Mouse (Mus musculus) midbrain, embryonic 16.5 days (tissue): Measurements from ENCODE around the gene Nod1. TPM values are rescaled to one million over a fixed set of nuclear protein-coding genes. Genes with fewer than 3 reads are reported as not detected.
A peak's percentile ranks its signal among the peaks of the same experiment; 100 is the strongest.

Experiments
- ATAC-seq: fragments of 200-750 bp; cut with Nextera tagmentation; 2 replicates; pipeline ENCODE4 v1.8.0; 2017; ENCODE audit warnings: moderate TSS enrichment
- H3K27ac ChIP-seq: fragments of 300-500 bp; sonication (generic); 2 replicates; pipeline ENCODE4 v1.5.1; 2014; ENCODE audit warnings: mild to moderate bottlenecking, low read length, mixed read lengths
- H3K27me3 ChIP-seq: fragments of 300-500 bp; sonication (generic); 2 replicates; pipeline ENCODE4 v1.6.1; 2014; ENCODE audit warnings: low read depth, low read length, mixed read lengths; ENCODE audit not compliant: control insufficient read depth, insufficient read depth
- H3K36me3 ChIP-seq: fragments of 300-500 bp; sonication (generic); 2 replicates; pipeline ENCODE4 v1.6.1; 2014; ENCODE audit warnings: mild to moderate bottlenecking, low read length, moderate library complexity, mixed read lengths; ENCODE audit not compliant: control insufficient read depth, insufficient read depth
- H3K4me1 ChIP-seq: fragments of 300-500 bp; sonication (generic); 2 replicates; pipeline ENCODE4 v1.6.1; 2014; ENCODE audit warnings: mild to moderate bottlenecking, low read length, mixed read lengths; ENCODE audit not compliant: control insufficient read depth, insufficient read depth
- H3K4me2 ChIP-seq: fragments of 300-500 bp; sonication (generic); 2 replicates; pipeline ENCODE4 v1.6.1; 2014; ENCODE audit warnings: mild to moderate bottlenecking, low read length, mixed read lengths
- H3K4me3 ChIP-seq: fragments of 300-500 bp; sonication (generic); 2 replicates; pipeline ENCODE4 v1.5.1; 2014; ENCODE audit warnings: low read depth, mild to moderate bottlenecking, low read length, moderate library complexity, mixed read lengths
- H3K9ac ChIP-seq: fragments of 300-500 bp; sonication (generic); 2 replicates; pipeline ENCODE4 v1.6.1; 2014; ENCODE audit warnings: low read depth, low read length, mixed read lengths
- H3K9me3 ChIP-seq: fragments of 300-500 bp; sonication (generic); replicated peaks from 2 replicates; pipeline ENCODE4 v1.6.1; 2014; ENCODE audit warnings: mild to moderate bottlenecking, low read length, mixed read lengths; ENCODE audit not compliant: control insufficient read depth, poor library complexity, severe bottlenecking
- WGBS: fragments of 180-500 bp; shearing (Covaris S2); extraction: QIAGEN DNeasy Blood & Tissue Kit; methylation state at CpG from one replicate; pipeline ENCODE4 v1.1.7; 2014; 5-methylcytosine and 5-hydroxymethylcytosine counted together
- polyA plus RNA-seq: library from polyadenylated mRNA; unstranded; fragments of >200 nt; fragmentation: Nextera tagmentation; extraction: Ambion mirVana; gene quantifications from 2 replicates; pipeline ENCODE4 v1.2.1, GENCODE M21; 2015

Gene Nod1
- polyA plus RNA-seq, 1 experiment from 2014 or later, result 2.8 TPM

GRCm38 (mm10) chr6:54991189-54991588 is 18.8 kb upstream of the Nod1 start:
- ATAC-seq, result no peak
- WGBS, result 87% methylated on average over 2 of the region's 2 CpGs
- Histone ChIP-seq H3K4me2 (no peak overlapping the region), H3K9ac (no peak overlapping the region), H3K9me3 (no peaks in the 10 kb centered on the region), H3K4me1 (peaks cover 6% of the 10 kb centered on the region), H3K36me3 (no peaks in the 10 kb centered on the region), H3K27ac (no peak overlapping the region), H3K27me3 (no peaks in the 10 kb centered on the region), H3K4me3 (no peak overlapping the region)

GRCm38 (mm10) chr6:54988141-54988540 is 15.7 kb upstream of the Nod1 start:
- H3K36me3 ChIP-seq, result no peaks in the 10 kb centered on the region
- H3K4me3 ChIP-seq, result no peak overlapping the region
- no peak overlapping the region for H3K9ac ChIP-seq
- H3K4me1 ChIP-seq, result peaks cover 6% of the 10 kb centered on the region
- H3K27ac ChIP-seq, result no peak overlapping the region
- ATAC-seq, result no peak
- no peaks in the 10 kb centered on the region for H3K9me3 ChIP-seq
- 95% methylated on average over 6 of the region's 6 CpGs for WGBS
- H3K27me3 ChIP-seq, result no peaks in the 10 kb centered on the region
- H3K4me2 ChIP-seq, result no peak overlapping the region

GRCm38 (mm10) chr6:54984096-54984495 is 11.7 kb upstream of the Nod1 start:
- Histone ChIP-seq H3K4me2 (no peak overlapping the region), H3K9me3 (no peaks in the 10 kb centered on the region), H3K4me1 (no peaks in the 10 kb centered on the region), H3K27ac (no peak overlapping the region), H3K4me3 (no peak overlapping the region), H3K36me3 (no peaks in the 10 kb centered on the region), H3K9ac (no peak overlapping the region), H3K27me3 (no peaks in the 10 kb centered on the region)
- 94% methylated on average over 8 of the region's 8 CpGs for WGBS
- ATAC-seq, result no peak

GRCm38 (mm10) chr6:54983526-54984050 is 11.2 kb upstream of the Nod1 start:
- WGBS, result 96% methylated on average over 4 of the region's 4 CpGs

GRCm38 (mm10) chr6:54979426-54979825 is 7.0 kb upstream of the Nod1 start:
- Histone ChIP-seq H3K9me3 (no peaks in the 10 kb centered on the region), H3K36me3 (no peaks in the 10 kb centered on the region), H3K4me1 (no peaks in the 10 kb centered on the region), H3K4me3 (no peak overlapping the region), H3K27ac (no peak overlapping the region), H3K27me3 (no peaks in the 10 kb centered on the region; the same call in 1 of the 2 replicates), H3K9ac (no peak overlapping the region), H3K4me2 (no peak overlapping the region)
- ATAC-seq, result no peak
- 96% methylated on average over 6 of the region's 6 CpGs for WGBS

More at GRCm38 (mm10) chr6:54983526-54984050, 11.2 kb upstream of the Nod1 start:
- Histone ChIP-seq H3K9ac (no peak overlapping the region), H3K4me2 (no peak overlapping the region), H3K27ac (no peak overlapping the region), H3K4me1 (no peaks in the 10 kb centered on the region), H3K27me3 (no peaks in the 10 kb centered on the region), H3K4me3 (no peak overlapping the region), H3K36me3 (no peaks in the 10 kb centered on the region), H3K9me3 (no peaks in the 10 kb centered on the region)
- no peak for ATAC-seq

GRCm38 (mm10) chr6:54975616-54976015 is 3.2 kb upstream of the Nod1 start:
- peaks cover 2% of the 10 kb centered on the region for H3K27me3 ChIP-seq
- 74% methylated on average over 1 of the region's 1 CpGs for WGBS
- no peak for ATAC-seq

GRCm38 (mm10) chr6:54974501-54974900 is 2.1 kb upstream of the Nod1 start:
- Histone ChIP-seq H3K36me3 (no peaks in the 10 kb centered on the region), H3K27ac (no peak overlapping the region), H3K4me3 (no peak overlapping the region), H3K27me3 (peaks cover 2% of the 10 kb centered on the region), H3K4me2 (no peak overlapping the region), H3K4me1 (0 out of 2 replicates have a peak, but pooled peaks cover 2% of the 10 kb centered on the region), H3K9ac (no peak overlapping the region), H3K9me3 (no peaks in the 10 kb centered on the region)
- 66% methylated on average over 5 of the region's 5 CpGs for WGBS
- no peak for ATAC-seq

More at GRCm38 (mm10) chr6:54975616-54976015, 3.2 kb upstream of the Nod1 start:
- H3K27ac ChIP-seq, result no peak overlapping the region
- H3K9me3 ChIP-seq, result no peaks in the 10 kb centered on the region
- H3K36me3 ChIP-seq, result no peaks in the 10 kb centered on the region
- H3K4me2 ChIP-seq, result no peak overlapping the region
- no peak overlapping the region for H3K4me3 ChIP-seq
- 0 out of 2 replicates have a peak, but pooled peaks cover 2% of the 10 kb centered on the region for H3K4me1 ChIP-seq
- no peak overlapping the region for H3K9ac ChIP-seq

- 4% methylated on average over 5 of the region's 5 CpGs for WGBS
- H3K9me3 ChIP-seq, result no peaks in the 10 kb centered on the region
- no peak overlapping the region for H3K27ac ChIP-seq
- no peak overlapping the region for H3K9ac ChIP-seq
- peak overlapping the region; percentile 7; the same call in 1 of the 2 replicates for H3K4me3 ChIP-seq
- H3K36me3 ChIP-seq, result no peaks in the 10 kb centered on the region
- peak overlapping the region; percentile 82 for H3K4me2 ChIP-seq
- 0 out of 2 replicates have a peak, but pooled peaks cover 2% of the 10 kb centered on the region for H3K4me1 ChIP-seq
- peaks cover 2% of the 10 kb centered on the region for H3K27me3 ChIP-seq
- ATAC-seq, result peak; percentile 65; the same call in 1 of the 2 replicates
Measured at GRCm38 (mm10) chr6:54972929-54973211, 458 bp upstream of the Nod1 start.

GRCm38 (mm10) chr6:54971731-54972110 is 691 bp downstream of the Nod1 start:
- H3K4me3 ChIP-seq, result peak overlapping the region; percentile 49
- H3K4me2 ChIP-seq, result peak overlapping the region; percentile 82
- H3K9ac ChIP-seq, result peak overlapping the region; percentile 65
- H3K4me1 ChIP-seq, result 0 out of 2 replicates have a peak, but pooled peaks cover 2% of the 10 kb centered on the region
- H3K27ac ChIP-seq, result peak overlapping the region; percentile 53
- H3K27me3 ChIP-seq, result peaks cover 2% of the 10 kb centered on the region
- WGBS, result 15% methylated on average over 8 of the region's 8 CpGs
- no peaks in the 10 kb centered on the region for H3K9me3 ChIP-seq
- ATAC-seq, result no peak
- no peaks in the 10 kb centered on the region for H3K36me3 ChIP-seq
